Mouse (Mus musculus): Measurements from ENCODE around the gene Sp4. TPM values are rescaled to one million over a fixed set of nuclear protein-coding genes. Genes with fewer than 3 reads are reported as not detected.

Sp4 gene
- polyA plus RNA-seq, 1 experiment: 9.6 TPM

DNA sequence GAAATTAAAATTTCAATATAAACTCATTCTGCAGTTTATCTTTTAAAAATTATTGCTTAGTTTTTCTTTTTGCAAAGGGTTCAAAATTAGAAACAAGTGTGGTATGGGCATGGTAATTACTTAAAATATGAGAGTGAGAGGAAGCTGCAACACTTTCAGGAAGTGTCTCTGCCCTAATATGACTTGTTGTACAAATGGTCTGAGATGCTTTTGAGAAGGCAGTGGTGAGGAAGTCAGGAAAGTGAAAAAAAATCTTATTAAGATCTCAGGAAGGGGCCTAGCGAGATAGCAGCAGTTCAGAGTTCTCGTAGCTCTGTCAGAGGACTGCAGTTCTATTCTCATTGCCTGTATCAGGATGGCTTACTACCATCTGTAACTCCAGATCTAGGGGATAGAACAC is 89.1 kb downstream of the Sp4 start:
- H3K4me1 ChIP-seq (ENCODE audit: control insufficient read depth, insufficient read depth, low read length): no peaks in the 10 kb centered on the region
- TF ChIP-seq POLR2A (IDR thresholded peaks at IDR 0.05; ENCODE audit: extremely low read depth, insufficient read depth, low read length) (no peak), CTCF (IDR thresholded peaks at IDR 0.05; ENCODE audit: extremely low read depth, insufficient read depth, low read length) (no peak)
- H3K4me3 ChIP-seq (ENCODE audit: insufficient read depth, low read length): no peak overlapping the region
- H3K27ac ChIP-seq (ENCODE audit: insufficient read depth, low read length): no peak overlapping the region

DNA sequence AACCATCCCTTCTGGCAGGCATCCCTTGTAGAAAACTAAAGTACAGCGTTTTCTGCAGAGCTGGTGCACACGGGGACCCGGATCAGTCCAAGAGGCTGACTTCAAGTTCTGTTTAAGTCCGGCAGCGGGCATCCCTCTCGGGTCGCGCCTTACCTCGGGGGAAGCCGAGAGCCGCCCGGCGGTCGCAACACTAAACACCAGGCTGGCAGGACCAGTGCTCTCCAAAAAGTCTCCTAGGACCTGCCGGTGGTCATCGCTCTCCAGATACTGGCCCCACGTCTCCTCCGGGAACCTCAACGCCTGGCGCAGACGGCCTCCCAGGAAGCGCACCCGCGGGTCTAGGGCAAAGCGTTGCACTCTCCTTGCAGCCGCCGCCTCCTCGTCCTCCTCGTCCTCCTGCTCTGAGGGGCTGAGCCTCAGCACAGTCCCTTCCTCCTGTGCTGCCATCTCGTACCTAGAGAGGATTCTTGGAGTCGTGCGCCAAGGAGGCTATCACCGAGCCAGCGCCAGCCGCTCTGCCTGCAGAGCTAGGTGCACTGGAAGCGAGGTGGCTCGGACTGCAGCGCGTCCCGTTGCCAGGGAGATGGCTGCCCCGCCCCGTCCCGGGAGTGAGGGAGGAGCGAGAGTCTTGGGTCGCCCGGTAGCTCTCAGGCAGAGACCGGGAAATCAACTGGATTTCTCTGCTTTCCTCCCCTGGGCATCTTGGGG is 102.7 kb downstream of the Sp4 start, which contains the start of gene Dnah11:
Gene Dnah11, minus strand, starts transcription at position 658 of the 708 bp plus-strand sequence.
- Histone ChIP-seq H3K27ac (ENCODE audit: insufficient read depth, low read length) (no peak within 1 kb of the TSS), H3K4me1 (ENCODE audit: control insufficient read depth, insufficient read depth, low read length) (no peaks in the 10 kb centered on the region), H3K4me3 (ENCODE audit: insufficient read depth, low read length) (peak within 1 kb of the TSS; percentile 46)
- TF ChIP-seq CTCF (IDR thresholded peaks at IDR 0.05; ENCODE audit: extremely low read depth, insufficient read depth, low read length) (no peak), POLR2A (IDR thresholded peaks at IDR 0.05; ENCODE audit: extremely low read depth, insufficient read depth, low read length) (no peak)

DNA sequence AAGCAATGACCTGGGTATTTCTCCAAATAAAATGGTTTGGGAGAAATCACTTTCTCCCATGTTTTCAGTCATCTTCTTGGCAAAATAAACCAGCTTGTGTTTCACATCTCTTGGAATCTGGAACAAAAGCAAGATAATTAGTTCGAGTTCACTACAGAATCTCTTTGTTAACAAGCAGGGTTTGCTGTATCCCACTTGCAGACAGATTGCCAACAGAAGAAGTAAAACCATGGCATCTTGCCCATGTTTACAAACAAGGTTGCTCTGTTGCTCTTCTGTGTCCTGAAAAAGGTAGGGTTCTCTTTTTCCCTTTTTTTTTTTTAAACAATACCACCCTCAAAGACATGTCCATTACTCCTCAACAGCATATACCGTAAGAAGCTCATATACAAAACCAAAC is 104.7 kb downstream of the Sp4 start:
- TF ChIP-seq POLR2A (IDR thresholded peaks at IDR 0.05; ENCODE audit: extremely low read depth, insufficient read depth, low read length): no peak
- no peak for TF ChIP-seq CTCF (IDR thresholded peaks at IDR 0.05; ENCODE audit: extremely low read depth, insufficient read depth, low read length)
- Histone ChIP-seq H3K4me3 (ENCODE audit: insufficient read depth, low read length) (no peak overlapping the region), H3K4me1 (ENCODE audit: control insufficient read depth, insufficient read depth, low read length) (no peaks in the 10 kb centered on the region), H3K27ac (ENCODE audit: insufficient read depth, low read length) (no peak overlapping the region)

DNA sequence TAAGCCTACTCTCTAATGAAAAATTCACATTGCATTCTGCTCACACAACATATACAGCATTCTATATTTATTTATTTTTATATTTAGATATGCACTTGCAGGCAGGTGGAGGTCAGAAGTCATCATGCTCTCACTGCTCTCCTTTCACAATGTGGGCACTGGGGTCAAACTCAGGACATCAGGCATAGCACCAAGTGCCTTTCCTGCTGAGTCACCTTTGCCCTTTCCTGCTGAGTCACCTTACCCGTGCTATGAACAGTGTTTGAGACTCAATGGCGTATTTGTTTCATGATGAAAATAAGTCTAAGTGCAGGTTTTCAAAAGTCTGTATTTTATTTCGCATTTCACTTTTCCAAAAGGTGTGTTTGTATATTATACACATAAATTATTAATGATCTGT is 111.7 kb downstream of the Sp4 start:
- no peak for TF ChIP-seq POLR2A (IDR thresholded peaks at IDR 0.05; ENCODE audit: extremely low read depth, insufficient read depth, low read length)
- no peak for TF ChIP-seq CTCF (IDR thresholded peaks at IDR 0.05; ENCODE audit: extremely low read depth, insufficient read depth, low read length)

DNA sequence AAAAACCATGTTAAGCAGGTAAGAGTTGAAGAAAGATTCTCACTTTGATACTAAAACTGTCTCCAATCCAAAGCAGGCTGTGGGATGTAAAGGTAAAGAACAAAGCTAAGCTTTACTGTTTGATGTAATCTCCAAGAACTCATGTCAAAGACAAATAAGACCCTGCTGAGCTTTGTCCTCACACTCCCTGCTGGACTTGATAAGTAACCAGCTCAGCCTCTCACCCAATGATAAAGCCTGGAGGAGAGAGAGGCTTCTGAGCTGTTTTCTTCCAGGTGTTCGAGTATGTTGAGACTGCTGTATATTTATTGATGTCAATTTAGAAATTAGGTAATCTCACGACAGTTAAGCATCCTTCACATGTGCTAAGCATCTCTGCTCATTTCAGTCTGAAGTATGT is 113.6 kb downstream of the Sp4 start:
- H3K27ac ChIP-seq (ENCODE audit: insufficient read depth, low read length): no peak overlapping the region
- H3K4me1 ChIP-seq (ENCODE audit: control insufficient read depth, insufficient read depth, low read length): no peaks in the 10 kb centered on the region
- no peak overlapping the region for H3K4me3 ChIP-seq (ENCODE audit: insufficient read depth, low read length)
- TF ChIP-seq CTCF (IDR thresholded peaks at IDR 0.05; ENCODE audit: extremely low read depth, insufficient read depth, low read length) (no peak), POLR2A (IDR thresholded peaks at IDR 0.05; ENCODE audit: extremely low read depth, insufficient read depth, low read length) (no peak)

More for the DNA sequence above, 111.7 kb downstream of the Sp4 start:
- no peak overlapping the region for H3K4me3 ChIP-seq (ENCODE audit: insufficient read depth, low read length)
- no peak overlapping the region for H3K27ac ChIP-seq (ENCODE audit: insufficient read depth, low read length)
- no peaks in the 10 kb centered on the region for H3K4me1 ChIP-seq (ENCODE audit: control insufficient read depth, insufficient read depth, low read length)

DNA sequence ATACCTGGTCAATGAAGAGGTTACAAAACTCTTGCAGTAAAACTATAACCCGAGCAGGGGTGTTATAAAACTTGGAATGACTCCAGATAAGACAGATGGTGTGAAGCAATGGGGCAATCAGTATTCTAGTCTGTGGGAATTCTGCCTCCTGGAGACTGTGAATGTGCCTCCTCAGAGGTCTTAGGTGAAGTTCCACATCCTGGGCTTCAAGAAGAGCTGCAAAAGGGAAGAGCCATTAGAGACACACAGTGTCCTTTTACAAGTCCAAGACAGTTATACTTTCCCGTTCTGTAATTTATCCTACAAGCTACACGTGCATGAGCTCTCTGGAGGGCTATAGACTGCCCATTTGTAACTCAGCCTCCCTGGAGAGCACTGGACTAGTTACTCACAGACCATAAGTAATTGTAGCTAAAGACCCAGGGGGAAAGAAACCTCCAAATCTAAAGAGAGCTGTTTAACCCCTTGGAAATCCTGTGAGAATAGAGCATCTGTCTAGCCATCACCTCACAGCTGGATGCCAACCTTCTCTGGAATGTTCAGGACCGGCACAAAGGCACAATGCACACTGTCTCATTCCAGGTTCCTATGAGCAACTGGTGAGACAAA is 114.3 kb downstream of the Sp4 start:
- Histone ChIP-seq H3K4me3 (ENCODE audit: insufficient read depth, low read length) (no peak overlapping the region), H3K4me1 (ENCODE audit: control insufficient read depth, insufficient read depth, low read length) (no peaks in the 10 kb centered on the region), H3K27ac (ENCODE audit: insufficient read depth, low read length) (no peak overlapping the region)
- no peak for TF ChIP-seq POLR2A (IDR thresholded peaks at IDR 0.05; ENCODE audit: extremely low read depth, insufficient read depth, low read length)
- no peak for TF ChIP-seq CTCF (IDR thresholded peaks at IDR 0.05; ENCODE audit: extremely low read depth, insufficient read depth, low read length)

DNA sequence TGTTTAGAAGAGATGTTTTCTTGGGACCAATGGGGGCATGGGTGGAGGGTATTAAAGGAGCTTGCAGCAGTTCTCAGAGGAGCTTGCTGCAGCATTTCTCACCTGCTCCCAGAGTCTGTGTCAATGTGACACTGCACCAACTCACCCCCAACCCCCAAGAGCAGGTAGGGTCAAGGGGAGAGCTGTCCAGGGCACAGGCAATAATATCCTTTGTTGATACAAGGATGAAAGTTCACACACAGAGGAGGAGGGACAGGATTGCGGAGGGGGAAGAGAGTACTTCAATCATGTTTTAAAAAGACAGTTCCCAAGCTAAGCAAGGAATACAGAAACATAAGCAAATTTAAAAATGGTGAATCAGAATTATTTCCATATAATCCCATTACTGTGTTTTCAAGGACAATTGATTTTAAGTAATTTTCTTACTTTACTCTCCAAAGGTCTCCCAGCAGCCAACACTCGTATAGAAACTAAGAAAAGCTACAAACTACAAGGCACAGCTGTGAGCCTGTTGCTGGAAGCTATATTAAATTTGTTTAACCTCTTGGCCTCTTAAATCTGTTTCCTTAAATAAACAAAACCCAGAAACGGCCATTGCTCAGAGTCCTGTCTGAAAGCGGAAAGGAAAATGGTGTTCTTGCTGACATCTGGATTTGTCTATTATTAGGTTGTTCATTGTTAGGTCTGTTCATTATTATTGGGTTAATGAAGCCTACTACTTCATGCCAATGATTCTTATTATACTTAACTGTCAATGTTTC is 114.9 kb downstream of the Sp4 start:
- H3K4me1 ChIP-seq (ENCODE audit: control insufficient read depth, insufficient read depth, low read length): no peaks in the 10 kb centered on the region
- TF ChIP-seq POLR2A (IDR thresholded peaks at IDR 0.05; ENCODE audit: extremely low read depth, insufficient read depth, low read length): no peak
- no peak for TF ChIP-seq CTCF (IDR thresholded peaks at IDR 0.05; ENCODE audit: extremely low read depth, insufficient read depth, low read length)

More for the DNA sequence above, 114.9 kb downstream of the Sp4 start:
- H3K4me3 ChIP-seq (ENCODE audit: insufficient read depth, low read length): no peak overlapping the region
- H3K27ac ChIP-seq (ENCODE audit: insufficient read depth, low read length): no peak overlapping the region

Other genes with a start within 250 kb of the Sp4 start
- gene Dnah11, start 102.4 kb downstream of the Sp4 start, polyA plus RNA-seq (2012; rRNA removed): 0.15 and 0.23 TPM in 2 replicates

Measured in cortical plate, adult 2 months (tissue).